In the genomic region with DNA sequence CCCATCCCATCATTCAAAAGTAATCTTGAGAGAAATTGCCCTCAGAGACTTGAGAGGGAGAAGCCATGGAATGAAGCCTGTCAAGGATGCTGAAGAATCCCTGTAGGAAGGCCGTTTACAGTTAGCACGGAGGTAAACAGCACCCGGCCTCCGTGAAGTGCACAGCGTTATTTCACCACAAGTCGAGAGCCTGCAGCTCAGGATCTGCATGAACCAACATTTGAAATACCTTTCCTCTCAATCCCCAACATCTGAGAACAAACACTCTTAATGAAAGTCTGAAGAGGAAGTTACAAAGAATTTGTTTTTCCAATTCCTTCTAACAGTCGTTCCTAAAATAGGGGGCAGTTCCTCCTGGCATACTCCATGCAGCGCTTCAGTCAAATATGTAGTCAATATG, we compare ENCODE assay signal across 14 mouse cellular contexts. TPM values are rescaled to one million over a fixed set of nuclear protein-coding genes. Genes with fewer than 3 reads are reported as not detected.
"Had no signal": no experiment of that assay in that cellular context is flagged by ENCODE, and none has a peak within 500 bp of the region (broad histone marks: within the 10 kb centered on the region; RNA-seq: fewer than 3 reads in every experiment).

No protein-coding gene starts in this region.

- H3K4me1 ChIP-seq: midbrain, embryonic 12.5 days had no signal

- ATAC-seq: intestine, embryonic 16.5 days had no signal

- H3K9ac ChIP-seq: limb, embryonic 13.5 days; liver, embryonic 14.5 days; midbrain, embryonic 12.5 days; neural tube, embryonic 15.5 days had no signal

- H3K4me2 ChIP-seq: limb, embryonic 13.5 days; midbrain, embryonic 12.5 days; neural tube, embryonic 15.5 days had no signal

- H3K27ac ChIP-seq: kidney, postnatal 0 days; limb, embryonic 13.5 days; liver, embryonic 14.5 days; macrophage; midbrain, embryonic 12.5 days; neural tube, embryonic 15.5 days; stomach, postnatal 0 days had no signal

- H3K27me3 ChIP-seq: limb, embryonic 13.5 days; midbrain, embryonic 12.5 days; neural tube, embryonic 15.5 days had no signal

- H3K4me3 ChIP-seq: limb, embryonic 13.5 days; midbrain, embryonic 12.5 days; myocyte; neural tube, embryonic 15.5 days had no signal

- H3K9me3 ChIP-seq: limb, embryonic 13.5 days; midbrain, embryonic 12.5 days; neural tube, embryonic 15.5 days had no signal

- H3K36me3 ChIP-seq: limb, embryonic 13.5 days; midbrain, embryonic 12.5 days; neural tube, embryonic 15.5 days had no signal

- DNase-seq: kidney, adult 2 months; kidney, postnatal 4 days; left cerebral cortex, postnatal 4 days; right cerebral cortex, adult 18-20 months; right cerebral cortex, postnatal 25 days had no signal

RNA-seq across cellular contexts. Expression of a gene that starts 33.9 kb away (rescaled TPM):
- polyA plus RNA-seq: macrophage had no signal
